Mouse (Mus musculus) v-Abl transformed pro-B cells (cell line): ENCODE results near the gene Slc10a1.

Experiments used
- in situ Hi-C, 2 experiments: fragments of 400-800 bp; cut with MboI; formaldehyde crosslinking; loops; one replicate each; pipeline ENCODE4 v1.15.1; 2025; ENCODE audit not compliant: unreplicated experiment in 2 of 2

Slc10a1 gene

DNA sequence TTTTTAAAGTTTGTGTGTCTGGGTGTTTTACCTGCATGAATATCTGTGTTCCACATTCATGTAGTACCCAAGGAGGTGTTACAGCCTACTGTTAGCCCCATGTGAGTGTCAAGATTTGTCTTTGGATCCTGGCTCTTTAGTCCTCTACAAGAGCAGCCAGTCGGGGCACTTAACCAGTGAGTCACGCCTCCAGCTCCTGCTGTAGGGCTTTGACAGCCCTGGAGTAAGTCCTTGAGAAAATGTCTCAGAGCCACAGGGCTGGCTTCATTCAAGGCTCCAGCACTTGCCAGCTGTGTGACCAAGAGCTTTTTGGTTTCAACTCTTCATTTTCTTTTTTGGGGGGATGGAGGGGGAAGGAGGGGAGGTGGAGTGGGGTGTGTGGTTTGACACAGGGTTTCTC is 31.8 kb downstream of the Slc10a1 start:
- in situ Hi-C loops = no loop called here

DNA sequence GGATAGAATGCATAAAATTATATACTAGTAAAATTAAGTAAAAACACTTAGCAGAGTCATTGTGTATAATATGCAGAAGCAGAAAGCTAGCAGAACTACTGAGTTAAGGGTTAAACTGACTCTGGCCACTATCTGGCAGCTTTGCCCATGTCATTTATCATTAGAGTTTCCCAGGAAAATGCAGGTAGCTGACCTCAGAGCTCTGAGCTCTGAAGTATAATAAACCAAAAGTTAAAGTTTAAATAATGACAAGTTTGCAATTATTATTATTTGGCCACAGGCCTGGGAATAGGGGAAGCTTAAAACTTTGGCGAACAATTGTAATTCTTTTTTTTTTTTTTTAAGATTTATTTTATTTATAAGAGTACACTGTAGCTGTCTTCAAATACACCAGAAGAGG is 35.6 kb downstream of the Slc10a1 start:
- in situ Hi-C loops = no loop called here

DNA sequence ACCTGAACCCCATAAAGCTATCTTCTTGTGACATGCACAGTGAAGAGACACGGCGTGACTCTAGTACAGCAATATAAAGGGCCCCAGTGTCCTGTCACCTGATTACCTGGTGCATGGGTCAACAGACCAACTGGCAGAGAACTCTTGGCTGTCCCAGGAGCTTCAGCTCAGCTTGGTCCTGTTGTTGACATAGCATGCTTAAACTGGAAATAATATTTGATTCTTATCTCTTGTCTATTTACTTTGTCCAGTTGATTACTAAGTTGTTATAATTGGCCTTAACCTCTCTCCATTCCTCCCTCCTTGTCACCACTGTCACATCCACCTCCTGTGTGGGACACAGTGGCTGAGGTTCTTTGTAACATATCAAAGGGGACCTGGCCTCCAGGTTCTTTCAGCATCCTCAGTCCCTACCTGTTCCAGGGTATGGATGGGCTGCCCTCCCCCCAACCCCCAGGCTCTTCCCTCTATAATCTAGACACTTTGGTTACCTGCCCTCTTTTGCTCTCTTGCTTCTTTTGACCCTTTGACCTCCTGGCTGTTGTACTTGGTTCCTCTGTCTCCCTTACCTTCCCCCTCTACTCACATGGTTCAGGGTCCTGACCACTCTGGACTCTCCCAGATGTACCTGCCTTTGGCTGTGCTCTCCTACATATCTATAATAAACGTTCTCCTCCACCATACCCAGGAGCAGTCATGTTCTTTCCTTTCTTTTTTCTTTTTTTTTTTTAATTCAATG is 36.9 kb downstream of the Slc10a1 start:
- in situ Hi-C loops = no loop called here

DNA sequence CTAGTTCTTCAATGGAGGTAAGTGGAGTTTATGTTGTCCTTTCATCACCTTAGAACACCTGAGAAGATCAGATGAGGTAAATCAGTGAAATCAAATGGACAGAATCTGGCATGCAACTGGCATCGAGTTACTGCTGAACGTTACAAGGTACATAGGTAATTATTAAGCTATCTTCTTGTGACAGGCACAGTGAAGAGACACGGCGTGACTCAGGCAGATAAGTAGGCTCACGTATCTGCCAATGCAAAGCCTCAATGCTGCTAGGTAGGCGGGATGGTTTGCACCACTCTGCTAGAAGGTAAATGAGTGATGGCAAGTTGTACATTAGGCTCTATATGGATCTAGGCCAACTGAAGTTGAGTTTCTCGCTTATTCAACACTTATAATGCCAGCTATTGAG is 38.4 kb downstream of the Slc10a1 start:
- in situ Hi-C loops = no loop called here

DNA sequence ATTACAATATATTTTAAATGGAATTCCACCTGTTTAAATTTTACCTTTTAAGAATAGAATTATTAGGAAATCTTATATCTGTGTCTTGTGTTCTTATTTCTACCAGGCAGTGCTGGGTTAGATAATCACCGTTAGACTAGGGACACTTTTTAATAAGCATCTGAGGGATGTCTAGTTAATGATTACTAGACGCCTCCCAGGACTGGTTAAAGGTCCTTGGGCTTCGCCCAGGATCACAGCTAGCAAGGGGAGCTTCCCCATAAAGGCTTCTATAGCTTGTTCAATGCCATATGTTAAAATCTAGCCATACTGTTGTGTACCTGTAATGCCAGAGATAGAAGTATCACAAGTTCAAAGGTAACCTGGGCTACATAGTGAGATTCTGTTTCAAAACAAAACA is 39.6 kb downstream of the Slc10a1 start:
- in situ Hi-C loops = no loop called here

DNA sequence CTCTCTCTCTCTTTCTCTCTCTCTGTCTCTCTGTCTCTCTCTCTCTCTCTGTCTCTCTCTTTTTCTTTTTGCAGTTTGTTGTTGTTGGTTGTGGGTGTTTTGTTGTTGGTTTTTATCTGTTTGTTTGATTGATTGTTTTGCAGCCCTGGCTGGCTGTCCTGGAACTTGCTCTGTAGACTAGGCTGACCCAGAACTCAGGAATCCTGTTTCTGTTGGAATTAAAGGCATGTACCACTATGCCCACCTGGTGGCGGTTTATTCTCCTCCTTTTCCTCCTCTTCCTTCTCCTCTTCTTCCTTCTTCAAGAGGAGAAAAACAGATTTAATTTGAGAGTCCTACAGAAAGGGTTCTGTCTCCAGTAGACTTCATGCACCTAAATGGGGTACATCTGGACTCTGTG is 41.0 kb downstream of the Slc10a1 start:
- in situ Hi-C loops = no loop called here

DNA sequence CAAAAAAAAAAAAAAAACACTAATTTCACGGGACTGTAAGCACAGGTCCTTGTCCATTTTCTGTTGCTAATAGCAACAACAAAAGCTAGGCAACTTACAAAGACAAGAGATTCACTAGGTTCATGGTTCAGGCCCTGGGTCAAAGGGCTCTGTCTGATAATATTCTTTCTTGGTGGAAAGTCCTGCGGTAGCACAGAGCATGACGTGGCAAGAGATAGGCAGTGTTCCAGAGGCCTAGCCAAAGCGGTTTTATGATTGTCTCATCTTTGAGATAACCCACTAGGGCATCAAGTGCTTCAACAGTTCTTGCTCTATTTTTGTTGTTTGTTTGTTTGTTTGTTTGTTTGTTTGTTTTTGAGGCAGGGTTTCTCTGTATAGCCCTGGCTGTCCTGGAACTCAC is 42.0 kb downstream of the Slc10a1 start:
- in situ Hi-C loops = no loop called here

DNA sequence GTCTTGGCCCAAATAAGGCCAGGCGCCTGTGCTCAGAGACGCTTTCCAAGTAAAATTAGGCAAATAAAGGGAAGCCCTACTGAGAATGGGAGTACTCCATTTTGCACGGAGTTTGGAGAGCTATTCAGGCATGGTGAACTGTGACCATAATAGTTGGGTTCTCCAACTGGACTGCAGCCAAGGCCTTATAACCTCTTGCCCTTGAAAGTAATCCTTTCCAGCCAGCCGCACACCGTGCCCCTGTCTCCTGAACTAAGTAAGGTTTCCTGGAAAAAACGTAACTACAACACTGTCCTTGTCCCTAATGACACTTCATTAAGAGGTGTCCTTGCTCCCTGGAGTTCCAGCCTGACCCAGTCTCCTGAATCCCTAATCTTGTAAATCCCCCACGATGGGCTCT is 42.6 kb downstream of the Slc10a1 start:
- in situ Hi-C loops = no loop called here

DNA sequence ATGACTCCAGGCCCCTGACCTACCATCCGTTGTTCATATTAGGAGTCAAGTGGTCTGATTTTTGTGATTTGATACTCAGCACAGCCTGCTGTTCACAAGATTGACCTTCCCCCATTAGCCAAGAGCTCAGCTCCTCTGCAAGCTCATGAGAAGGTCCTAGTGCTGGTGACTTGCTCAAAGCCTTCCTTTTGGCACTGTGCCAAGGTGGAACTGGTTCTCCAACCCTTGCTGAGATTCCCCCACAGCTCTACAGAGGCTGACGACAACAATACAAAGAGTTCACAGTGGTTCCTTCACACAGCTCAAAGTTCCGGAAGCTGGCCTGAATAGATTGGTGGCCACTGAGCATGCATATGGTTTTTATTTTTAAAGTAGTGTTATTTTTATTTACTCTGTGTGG is 44.3 kb downstream of the Slc10a1 start:
- in situ Hi-C loops = no loop called here

DNA sequence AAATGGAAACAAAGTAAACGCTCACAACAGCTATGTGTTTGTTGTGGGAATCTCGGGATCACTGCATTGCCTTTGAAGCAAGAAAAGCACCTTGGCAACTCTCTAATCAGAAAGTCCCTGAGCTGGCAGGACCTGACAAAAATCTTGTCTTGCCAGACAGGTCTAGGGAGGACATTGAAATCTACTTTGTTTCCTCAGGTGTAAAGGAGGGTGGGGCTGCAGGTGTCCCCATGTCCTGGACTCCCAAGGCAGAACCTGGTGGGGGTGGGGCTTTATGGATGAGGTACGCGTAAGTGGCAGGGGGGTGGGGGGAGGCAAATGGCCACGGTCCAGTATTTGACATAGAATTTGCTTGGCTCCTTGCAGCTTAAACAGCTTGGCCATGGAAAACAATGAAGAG is 44.9 kb downstream of the Slc10a1 start:
- in situ Hi-C loops = no loop called here

DNA sequence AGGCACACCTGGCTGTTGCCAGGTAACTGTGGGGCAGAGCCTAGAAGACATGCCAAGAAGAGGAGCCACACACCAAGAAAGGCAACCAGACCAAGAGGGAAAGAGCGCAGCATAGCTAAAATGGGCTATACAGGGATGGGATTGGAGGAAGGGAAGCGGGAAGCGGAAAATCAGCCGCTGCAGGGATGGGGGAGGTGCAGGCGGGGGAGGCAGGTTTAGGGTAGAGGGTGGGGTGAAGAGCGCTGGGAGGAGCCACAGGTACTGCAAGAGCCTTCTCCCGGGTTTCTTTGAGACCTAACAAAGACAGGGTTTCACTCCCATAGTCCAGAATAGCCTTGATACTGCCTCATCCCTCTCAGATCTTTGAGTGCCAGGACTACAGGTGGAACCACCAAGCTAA is 45.6 kb downstream of the Slc10a1 start:
- in situ Hi-C loops = no loop called here

DNA sequence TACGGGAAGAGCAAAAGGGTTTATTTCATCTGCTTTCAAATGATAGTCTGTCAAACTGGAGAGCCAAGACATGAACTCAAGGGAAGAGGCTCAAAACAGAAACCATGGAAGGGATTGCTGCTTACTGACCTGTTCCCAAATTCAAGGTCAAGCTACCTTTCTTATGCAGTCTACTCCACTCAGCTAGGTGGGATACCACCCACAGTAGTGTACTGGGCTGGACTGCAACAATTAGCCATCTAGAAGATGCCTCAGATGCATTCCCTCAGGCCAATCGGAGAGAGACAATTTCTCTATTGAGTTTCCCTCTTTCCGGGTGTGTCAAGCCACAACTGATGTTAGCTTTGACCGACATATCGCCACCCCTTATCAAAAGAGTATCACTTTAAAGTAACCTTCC is 47.2 kb downstream of the Slc10a1 start:
- in situ Hi-C loops = no loop called here

DNA sequence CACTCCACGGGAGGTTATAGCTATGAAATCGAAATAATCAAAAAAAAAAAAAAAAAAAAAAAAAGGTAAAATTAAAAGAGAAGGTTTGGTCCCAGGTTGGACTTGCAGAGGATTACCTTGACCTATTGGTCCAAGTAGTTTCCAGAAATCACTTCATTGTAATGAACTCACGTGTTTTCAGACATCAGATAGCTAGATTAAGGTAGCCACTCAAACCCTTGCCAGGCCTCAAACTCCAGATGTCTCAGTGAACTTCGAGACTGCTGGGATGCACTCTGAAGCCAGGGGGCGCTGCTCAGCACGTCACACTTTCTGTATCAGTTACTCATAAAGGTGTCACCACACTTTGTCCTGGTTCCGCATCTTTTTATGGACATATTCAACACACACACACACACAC is 50.7 kb downstream of the Slc10a1 start:
- in situ Hi-C loops = no loop called here

DNA sequence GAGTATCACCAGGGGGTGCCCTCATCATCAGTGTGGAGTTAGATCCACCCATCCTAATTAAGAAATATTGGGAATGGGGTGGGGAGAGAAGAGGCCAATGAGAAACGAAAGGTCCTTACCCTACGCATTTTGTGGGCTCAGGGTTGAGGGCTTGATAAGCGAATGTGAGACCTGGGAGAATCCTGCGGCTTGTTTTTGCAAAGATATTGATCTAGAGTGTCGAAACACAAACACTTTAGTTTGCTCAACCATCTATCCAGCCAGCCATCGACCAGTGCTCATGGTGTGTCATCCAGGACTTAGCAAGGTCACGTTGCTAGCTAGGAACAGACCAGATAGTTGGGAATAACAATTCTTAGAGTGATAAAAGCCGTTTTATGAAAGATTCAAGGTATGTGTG is 58.9 kb downstream of the Slc10a1 start:
- in situ Hi-C loops = loop anchor here in 1 of 2 experiments (10.0 kb wide), 1 partner anchor 755 kb away; no protein-coding TSS in a partner anchor
